Mouse (Mus musculus) liver, embryonic 14.5 days (tissue): Measurements from ENCODE around the gene Pde11a. TPM values are rescaled to one million over a fixed set of nuclear protein-coding genes. Genes with fewer than 3 reads are reported as not detected.

Experiments used
- ATAC-seq: fragments of 200-750 bp; cut with Nextera tagmentation; 2 replicates; pipeline ENCODE4 v1.8.0; 2017; ENCODE audit warnings: moderate number of reproducible peaks, mild to moderate bottlenecking, moderate library complexity; ENCODE audit not compliant: insufficient read depth
- DNase-seq, 3 experiments: peaks; one replicate each; pipeline ENCODE4 v3.0.0-alpha.2; 2012 to 2013; ENCODE audit warnings: low read depth in 3 of 3, low spot score in 3 of 3
- H3K27ac ChIP-seq: fragments of 300-500 bp; sonication (generic); 2 replicates; pipeline ENCODE4 v1.5.1; 2014; ENCODE audit warnings: moderate library complexity, mild to moderate bottlenecking, control low read depth, inconsistent platforms
- H3K27me3 ChIP-seq: fragments of 300-500 bp; sonication (generic); 2 replicates; pipeline ENCODE4 v1.6.1; 2014; ENCODE audit warnings: mild to moderate bottlenecking, low read length, moderate library complexity; ENCODE audit not compliant: control insufficient read depth, insufficient read depth
- H3K36me3 ChIP-seq: fragments of 300-500 bp; sonication (generic); replicated peaks from 2 replicates; pipeline ENCODE4 v1.6.1; 2014; ENCODE audit warnings: low read depth; ENCODE audit not compliant: control insufficient read depth, insufficient read depth
- H3K4me1 ChIP-seq, 2 experiments: fragments of 200-500 bp in 1 of 2; fragments of 300-500 bp in 1 of 2; sonication (generic) in 1 of 2; replicated peaks; 2 replicates each; pipeline ENCODE4 v1.6.1; 2012 to 2014; ENCODE audit warnings: antibody characterized with exemption in 1 of 2, inconsistent platforms in 1 of 2, low read length in 1 of 2; ENCODE audit not compliant: control insufficient read depth in 2 of 2, insufficient read depth in 2 of 2
- H3K4me2 ChIP-seq: fragments of 300-500 bp; sonication (generic); 2 replicates; pipeline ENCODE4 v1.6.1; 2014; ENCODE audit warnings: low read depth, mild to moderate bottlenecking, control low read depth, moderate library complexity
- H3K4me3 ChIP-seq, 2 experiments: fragments of 200-500 bp in 1 of 2; fragments of 300-500 bp in 1 of 2; sonication (generic) in 1 of 2; 2 replicates each; pipeline ENCODE4 v1.5.1; 2012 to 2014; ENCODE audit warnings: low read depth in 2 of 2, low read length in 2 of 2, mild to moderate bottlenecking in 2 of 2, control low read depth in 1 of 2, inconsistent platforms in 1 of 2, moderate library complexity in 1 of 2; ENCODE audit not compliant: insufficient read depth in 1 of 2
- H3K9ac ChIP-seq: fragments of 300-500 bp; sonication (generic); replicated peaks from 2 replicates; pipeline ENCODE4 v1.6.1; 2014; ENCODE audit warnings: mild to moderate bottlenecking, control low read depth, moderate library complexity
- H3K9me3 ChIP-seq: fragments of 300-500 bp; sonication (generic); 2 replicates; pipeline ENCODE4 v1.6.1; 2016; ENCODE audit warnings: low read length, mixed read lengths; ENCODE audit not compliant: control insufficient read depth
- CTCF ChIP-seq: IDR thresholded peaks from 2 replicates; pipeline ENCODE4 v1.5.1; 2016; ENCODE audit warnings: antibody characterized with exemption, low read depth, control low read depth
- EP300 ChIP-seq: IDR thresholded peaks from 2 replicates; pipeline ENCODE4 v1.6.1; 2016; ENCODE audit warnings: antibody characterized with exemption, low read depth
- WGBS: fragments of 180-500 bp; shearing (Covaris S2); extraction: QIAGEN DNeasy Blood & Tissue Kit; methylation state at CpG from one replicate; pipeline ENCODE4 v1.1.7; 2014; ENCODE audit not compliant: insufficient replicate concordance; 5-methylcytosine and 5-hydroxymethylcytosine counted together
- polyA plus RNA-seq, 2 experiments: library from polyadenylated mRNA; depleted of rRNA in 1 of 2; stranded (reverse) in 1 of 2; unstranded in 1 of 2; fragments of >200 nt; fragmentation: Nextera tagmentation in 1 of 2; extraction: Ambion mirVana in 1 of 2; gene quantifications; 2 replicates each; pipeline versions ENCODE4 v1.2.1 to v1.2.3; 2012 to 2014

Gene Pde11a
- polyA plus RNA-seq, 2 experiments: 0.01 TPM; not detected in 1

- TF ChIP-seq CTCF (no peak), EP300 (no peak)
- peaks cover 0 to 8% of the 10 kb centered on the region in 2 experiments; a peak in 2 of 4 replicates for H3K4me1 ChIP-seq
- no peak for ATAC-seq
Observed at GRCm38 (mm10) chr2:76264258-76264657, 74.3 kb downstream of the Pde11a start.

GRCm38 (mm10) chr2:76262661-76263060 is 75.9 kb downstream of the Pde11a start:
- no peak overlapping the region for H3K27ac ChIP-seq

More at GRCm38 (mm10) chr2:76264258-76264657, 74.3 kb downstream of the Pde11a start:
- Histone ChIP-seq H3K9me3 (no peaks in the 10 kb centered on the region), H3K36me3 (no peaks in the 10 kb centered on the region), H3K27ac (no peak overlapping the region), H3K4me3 (no peak overlapping the region), H3K9ac (no peak overlapping the region), H3K4me2 (no peak overlapping the region), H3K27me3 (no peaks in the 10 kb centered on the region)
- DNase-seq: no peak
- 46% methylated on average over 10 of the region's 10 CpGs for WGBS

GRCm38 (mm10) chr2:76254833-76255232 is 83.7 kb downstream of the Pde11a start:
- TF ChIP-seq CTCF (peak; percentile 70), EP300 (no peak)
- Histone ChIP-seq H3K27ac (no peak overlapping the region), H3K9ac (no peak overlapping the region), H3K4me3 (no peak overlapping the region), H3K4me1 (no peaks in the 10 kb centered on the region), H3K27me3 (no peaks in the 10 kb centered on the region), H3K4me2 (no peak overlapping the region), H3K36me3 (no peaks in the 10 kb centered on the region), H3K9me3 (no peaks in the 10 kb centered on the region)
- 27% methylated on average over 6 of the region's 6 CpGs for WGBS
- peak; percentile 4 to 18 (median 10) for DNase-seq
- ATAC-seq: no peak

More at GRCm38 (mm10) chr2:76262661-76263060, 75.9 kb downstream of the Pde11a start:
- ATAC-seq: no peak
- Histone ChIP-seq H3K4me1 (peaks cover 0 to 6% of the 10 kb centered on the region in 2 experiments; a peak in 1 of 4 replicates), H3K4me2 (no peak overlapping the region), H3K4me3 (no peak overlapping the region), H3K9ac (no peak overlapping the region), H3K9me3 (no peaks in the 10 kb centered on the region), H3K36me3 (no peaks in the 10 kb centered on the region), H3K27me3 (no peaks in the 10 kb centered on the region)
- DNase-seq: no peak
- TF ChIP-seq CTCF: no peak
- WGBS: 28% methylated on average over 10 of the region's 10 CpGs

GRCm38 (mm10) chr2:76251379-76251778 is 87.2 kb downstream of the Pde11a start:
- Histone ChIP-seq H3K27me3 (no peaks in the 10 kb centered on the region), H3K36me3 (no peaks in the 10 kb centered on the region), H3K9ac (no peak overlapping the region), H3K4me1 (no peaks in the 10 kb centered on the region), H3K27ac (no peak overlapping the region), H3K4me2 (no peak overlapping the region), H3K9me3 (no peaks in the 10 kb centered on the region), H3K4me3 (no peak overlapping the region)
- 50% methylated on average over 10 of the region's 10 CpGs for WGBS
- no peak for TF ChIP-seq EP300
- no peak for TF ChIP-seq CTCF
- no peak for DNase-seq
- no peak for ATAC-seq

GRCm38 (mm10) chr2:76248242-76248641 is 90.3 kb downstream of the Pde11a start:
- Histone ChIP-seq H3K27ac (no peak overlapping the region), H3K27me3 (no peaks in the 10 kb centered on the region), H3K4me1 (no peaks in the 10 kb centered on the region), H3K4me2 (no peak overlapping the region), H3K9me3 (no peaks in the 10 kb centered on the region), H3K4me3 (no peak overlapping the region), H3K36me3 (no peaks in the 10 kb centered on the region), H3K9ac (no peak overlapping the region)
- DNase-seq (no peak), ATAC-seq (no peak)
- TF ChIP-seq CTCF (no peak), EP300 (no peak)
- WGBS: 66% methylated on average over 10 of the region's 10 CpGs
